Mouse (Mus musculus) liver, embryonic 11.5 days (tissue): ENCODE data around the gene Dusp27. TPM values are rescaled to one million over a fixed set of nuclear protein-coding genes. Genes with fewer than 3 reads are reported as not detected.

Source experiments
- ATAC-seq: fragments of 200-750 bp; cut with Nextera tagmentation; replicated peaks from 2 replicates; pipeline ENCODE4 v1.8.0; 2017; ENCODE audit warnings: moderate number of reproducible peaks, mild to moderate bottlenecking, moderate TSS enrichment, moderate library complexity; ENCODE audit not compliant: low FRiP score
- DNase-seq: peaks from one replicate; pipeline ENCODE4 v3.0.0-alpha.2; 2017; ENCODE audit warnings: low spot score
- H3K27ac ChIP-seq: fragments of 300-500 bp; sonication (generic); 2 replicates; pipeline ENCODE4 v1.5.1; 2014; ENCODE audit warnings: mild to moderate bottlenecking, low read depth, low read length, control low read depth
- H3K27me3 ChIP-seq: fragments of 300-500 bp; sonication (generic); replicated peaks from 2 replicates; pipeline ENCODE4 v1.6.1; 2014; ENCODE audit warnings: low read length, mixed read lengths; ENCODE audit not compliant: control insufficient read depth, insufficient read depth
- H3K36me3 ChIP-seq: fragments of 300-500 bp; sonication (generic); 2 replicates; pipeline ENCODE4 v1.6.1; 2014; ENCODE audit warnings: mild to moderate bottlenecking, low read length, moderate library complexity, mixed read lengths; ENCODE audit not compliant: control insufficient read depth, insufficient read depth
- H3K4me1 ChIP-seq: fragments of 300-500 bp; sonication (generic); replicated peaks from 2 replicates; pipeline ENCODE4 v1.6.1; 2014; ENCODE audit warnings: low read length, mixed read lengths; ENCODE audit not compliant: control insufficient read depth, insufficient read depth
- H3K4me2 ChIP-seq: fragments of 300-500 bp; sonication (generic); 2 replicates; pipeline ENCODE4 v1.6.1; 2014; ENCODE audit warnings: mild to moderate bottlenecking, control low read depth, moderate library complexity
- H3K4me3 ChIP-seq: fragments of 300-500 bp; sonication (generic); 2 replicates; pipeline ENCODE4 v1.5.1; 2014; ENCODE audit warnings: low read depth, low read length, control low read depth
- H3K9ac ChIP-seq: fragments of 300-500 bp; sonication (generic); 2 replicates; pipeline ENCODE4 v1.6.1; 2014; ENCODE audit warnings: low read depth, low read length, control low read depth
- H3K9me3 ChIP-seq: fragments of 300-500 bp; sonication (generic); 2 replicates; pipeline ENCODE4 v1.6.1; 2016; ENCODE audit warnings: low read length, inconsistent platforms, mixed read lengths; ENCODE audit not compliant: control insufficient read depth
- WGBS: fragments of 180-500 bp; shearing (Covaris S2); extraction: QIAGEN DNeasy Blood & Tissue Kit; methylation state at CpG from one replicate; pipeline ENCODE4 v1.1.7; 2014; 5-methylcytosine and 5-hydroxymethylcytosine counted together
- polyA plus RNA-seq: library from polyadenylated mRNA; unstranded; fragments of >200 nt; fragmentation: Nextera tagmentation; extraction: Ambion mirVana; gene quantifications from 2 replicates; pipeline ENCODE4 v1.2.1, GENCODE M21; 2014

Dusp27 gene
- polyA plus RNA-seq, 1 experiment from 2014 or later = 1.0 TPM

DNA sequence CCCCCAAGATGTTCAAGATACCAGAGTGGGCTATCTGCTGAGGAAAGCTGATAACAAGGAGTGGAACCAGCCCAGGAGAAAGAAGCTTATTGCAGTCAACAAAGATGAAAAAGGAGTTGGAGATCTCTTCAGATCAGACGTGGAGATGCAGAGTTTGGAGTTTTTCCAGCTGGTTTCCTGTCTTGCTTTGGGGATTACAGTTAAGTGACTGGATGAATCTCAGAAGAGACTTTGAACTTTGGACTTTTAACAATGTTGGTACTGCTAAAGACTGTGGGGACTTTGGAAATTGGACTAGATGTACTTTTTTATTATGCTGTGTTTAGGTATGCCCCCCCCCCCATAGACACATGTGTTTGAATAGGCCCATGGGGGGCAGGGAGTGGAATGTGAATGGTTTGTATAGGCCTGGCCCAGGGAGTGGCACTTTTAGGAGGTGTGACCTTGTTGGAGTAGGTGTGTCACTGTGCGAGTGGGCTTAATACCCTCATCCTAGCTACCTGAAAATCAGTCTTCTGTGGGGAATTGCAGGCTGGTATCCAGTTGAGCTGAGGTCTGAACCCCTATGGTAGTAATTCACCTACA is 59.8 kb downstream of the Dusp27 start:
- Histone ChIP-seq H3K9me3 (0 out of 2 replicates have a peak, but pooled peaks cover 2% of the 10 kb centered on the region), H3K36me3 (no peaks in the 10 kb centered on the region), H3K4me1 (no peaks in the 10 kb centered on the region), H3K27me3 (no peaks in the 10 kb centered on the region), H3K4me2 (no peak overlapping the region), H3K27ac (no peak overlapping the region), H3K4me3 (no peak overlapping the region), H3K9ac (no peak overlapping the region)
- WGBS = 79% methylated on average over 2 of the region's 2 CpGs
- DNase-seq (no peak), ATAC-seq (no peak)

DNA sequence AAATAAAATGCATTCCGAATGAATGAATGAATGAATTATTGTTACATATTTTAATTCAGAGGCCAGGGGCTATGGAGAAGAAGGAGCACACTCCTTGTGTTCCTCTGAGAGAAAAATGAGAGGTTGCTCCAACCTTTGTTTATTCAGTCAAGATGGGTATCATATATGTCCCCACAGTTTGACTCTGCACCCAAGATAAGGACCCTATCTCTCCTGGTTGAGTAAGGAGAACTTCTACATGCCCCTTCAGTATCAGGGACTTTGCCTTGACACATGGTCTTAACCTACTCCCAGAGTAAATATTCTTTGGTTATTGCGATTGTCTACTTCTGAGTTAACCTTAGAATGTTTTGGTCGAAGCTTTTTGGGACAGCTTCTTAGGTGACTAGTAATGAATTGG is 63.9 kb downstream of the Dusp27 start:
- Histone ChIP-seq H3K36me3 (no peaks in the 10 kb centered on the region), H3K4me2 (no peak overlapping the region), H3K4me3 (no peak overlapping the region), H3K4me1 (no peaks in the 10 kb centered on the region), H3K27ac (no peak overlapping the region), H3K27me3 (no peaks in the 10 kb centered on the region), H3K9me3 (no peaks in the 10 kb centered on the region), H3K9ac (no peak overlapping the region)
- DNase-seq (no peak), ATAC-seq (no peak; the same call in 1 of the 2 replicates)
- 77% methylated on average over 3 of the region's 3 CpGs for WGBS

DNA sequence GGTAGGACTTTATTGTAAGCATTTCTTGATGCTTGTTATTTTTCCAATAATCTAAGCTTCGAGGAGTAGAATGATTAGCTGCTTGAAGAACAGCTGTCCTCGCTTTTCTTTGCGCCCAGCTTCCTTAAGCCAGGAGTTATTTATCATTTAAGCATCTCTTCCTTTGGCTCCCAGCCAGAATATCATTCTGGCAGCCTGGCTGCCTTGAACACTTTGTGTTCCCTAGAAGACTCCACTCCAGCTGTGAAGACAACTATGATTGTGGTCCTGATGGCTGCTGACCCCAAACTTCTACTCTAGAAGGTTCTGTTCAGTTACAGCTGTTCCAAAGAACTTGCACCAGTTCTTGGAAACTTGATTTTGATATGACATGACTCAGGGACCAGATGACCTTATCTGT is 66.2 kb downstream of the Dusp27 start:
- DNase-seq = no peak
- Histone ChIP-seq H3K4me1 (no peaks in the 10 kb centered on the region), H3K4me2 (no peak overlapping the region), H3K27ac (no peak overlapping the region), H3K36me3 (no peaks in the 10 kb centered on the region), H3K27me3 (no peaks in the 10 kb centered on the region), H3K9me3 (no peaks in the 10 kb centered on the region), H3K4me3 (no peak overlapping the region), H3K9ac (no peak overlapping the region)
- 80% methylated on average over 3 of the region's 3 CpGs for WGBS
- no peak for ATAC-seq

DNA sequence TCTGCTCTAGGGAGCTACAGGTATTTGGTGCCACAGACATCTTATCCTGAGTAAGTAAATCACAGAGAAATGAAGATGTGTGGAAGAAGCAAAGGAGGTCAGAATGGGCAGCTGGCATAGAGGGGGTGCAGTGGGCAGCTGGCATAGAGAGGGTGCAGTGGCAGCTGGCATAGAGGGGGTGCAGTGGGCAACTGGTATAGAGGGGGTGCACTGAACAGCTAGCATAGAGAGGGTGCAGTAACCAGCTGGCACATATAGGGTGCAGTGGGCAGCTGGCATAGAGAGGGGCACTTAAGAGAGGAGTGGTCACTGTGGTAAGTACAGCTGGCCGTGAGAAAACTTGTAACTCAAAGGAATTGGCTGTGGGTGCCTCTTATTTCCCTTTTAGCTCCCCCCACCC is 67.3 kb downstream of the Dusp27 start:
- Histone ChIP-seq H3K27me3 (no peaks in the 10 kb centered on the region), H3K4me2 (no peak overlapping the region), H3K27ac (no peak overlapping the region), H3K4me3 (no peak overlapping the region), H3K9me3 (no peaks in the 10 kb centered on the region), H3K9ac (no peak overlapping the region), H3K36me3 (no peaks in the 10 kb centered on the region), H3K4me1 (no peaks in the 10 kb centered on the region)
- DNase-seq (no peak), ATAC-seq (no peak)
- WGBS = 63% methylated on average over 1 of the region's 1 CpGs

DNA sequence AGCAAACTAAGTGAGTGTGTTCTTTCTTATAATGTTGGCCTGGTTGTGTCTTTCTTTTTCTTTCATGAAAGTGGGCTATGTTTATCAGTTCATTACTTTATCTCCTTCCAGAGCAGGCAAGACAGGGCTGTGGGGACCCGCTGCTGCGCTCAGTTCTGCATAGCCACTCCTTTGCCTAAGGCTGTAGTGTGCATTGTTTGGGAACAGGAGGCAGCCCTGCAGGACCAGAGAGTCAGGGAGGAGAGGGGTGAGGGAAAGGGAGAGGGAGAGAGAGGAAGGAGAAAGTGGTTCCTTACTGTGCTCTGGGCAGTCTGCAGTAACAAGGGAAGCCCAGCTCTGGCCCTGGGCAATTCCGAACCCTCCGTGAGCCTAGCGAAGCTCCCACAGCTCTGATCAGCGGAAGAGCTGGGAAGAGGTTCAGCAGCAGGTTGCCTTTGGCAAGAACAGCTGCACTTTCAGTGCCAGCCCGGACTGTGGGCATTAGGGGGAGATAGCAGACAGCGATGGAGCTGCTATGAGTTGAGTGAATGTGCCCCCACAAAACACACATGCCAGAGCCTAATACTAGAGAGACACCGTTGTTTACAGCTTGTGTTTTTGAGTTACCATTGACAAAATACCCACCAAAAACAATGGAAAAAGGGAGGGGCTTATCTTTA is 71.5 kb downstream of the Dusp27 start:
- DNase-seq (no peak), ATAC-seq (no peak)
- Histone ChIP-seq H3K9ac (no peak overlapping the region), H3K4me3 (no peak overlapping the region), H3K9me3 (no peaks in the 10 kb centered on the region), H3K4me1 (no peaks in the 10 kb centered on the region; the same call in 1 of the 2 replicates), H3K4me2 (no peak overlapping the region), H3K27ac (no peak overlapping the region), H3K36me3 (no peaks in the 10 kb centered on the region), H3K27me3 (no peaks in the 10 kb centered on the region)
- WGBS = 55% methylated on average over 9 of the region's 9 CpGs

DNA sequence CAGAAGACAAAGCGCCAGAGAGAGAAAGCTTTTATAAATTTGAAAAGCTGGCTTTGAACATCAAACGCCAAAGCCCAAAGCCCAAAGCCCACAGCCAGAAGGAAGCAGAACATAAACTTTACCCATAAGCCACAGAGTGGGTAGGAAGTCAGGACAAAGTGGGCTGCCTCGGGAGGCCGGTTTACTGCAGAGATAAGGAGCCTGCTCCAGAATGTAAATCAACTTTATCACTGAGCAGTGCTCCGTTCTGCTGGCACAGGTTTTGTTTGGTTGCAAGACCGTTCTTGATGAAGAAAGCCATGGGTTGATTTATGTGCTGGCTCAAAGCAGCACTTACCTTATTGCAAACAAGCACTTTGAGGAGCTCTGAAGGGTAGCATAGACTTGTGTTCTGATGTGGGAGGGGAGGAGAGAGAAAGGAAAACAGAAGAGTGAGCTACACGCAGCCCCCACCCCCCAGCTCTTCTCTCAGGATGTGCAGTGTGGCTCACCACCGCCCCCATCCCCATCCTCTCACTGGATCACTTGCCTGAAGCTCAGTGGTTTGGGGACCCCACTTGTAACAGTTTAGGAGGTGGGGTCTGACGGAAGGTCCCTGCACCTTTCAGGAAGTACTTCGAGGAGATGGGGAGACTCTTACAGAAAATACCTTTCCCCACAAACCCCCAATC is 74.3 kb downstream of the Dusp27 start:
- H3K9ac ChIP-seq = no peak overlapping the region
- no peak for ATAC-seq

DNA sequence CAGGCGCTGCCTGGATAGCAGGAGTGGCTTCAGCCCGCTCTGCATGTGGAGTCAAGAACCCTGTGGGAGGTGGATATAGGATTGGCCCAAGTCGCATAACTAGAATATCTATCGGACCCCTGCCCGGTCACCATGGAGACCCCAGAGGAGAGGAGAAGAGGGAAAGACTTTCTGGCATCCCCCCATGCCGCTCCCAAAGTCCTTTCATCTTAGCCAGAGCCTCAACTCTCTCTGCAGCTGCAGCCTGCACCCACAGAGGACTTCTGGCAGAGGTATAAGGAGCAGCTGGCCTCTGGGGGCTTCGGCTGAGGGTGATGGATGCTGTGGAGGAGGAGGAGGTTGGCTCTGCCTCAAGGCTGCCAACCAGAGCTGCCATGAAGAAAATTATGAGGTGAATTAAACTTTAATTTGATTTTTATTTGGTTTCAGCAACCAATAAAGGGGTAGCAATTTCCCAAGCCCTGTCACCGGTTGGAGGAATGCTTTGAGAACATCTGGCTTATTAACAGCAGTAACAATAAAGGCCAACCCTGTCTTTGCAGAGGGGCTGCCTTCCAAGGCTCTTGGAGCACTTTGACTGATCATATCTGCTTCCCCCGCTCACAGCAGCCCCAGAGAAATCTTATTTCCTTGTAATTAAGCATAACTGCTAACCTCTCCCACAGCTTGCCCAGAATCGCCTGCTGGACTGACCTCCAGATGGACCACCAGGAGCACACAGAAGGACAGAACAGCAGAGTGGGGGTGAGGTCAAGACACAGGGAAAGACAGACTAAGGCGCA is 78.5 kb downstream of the Dusp27 start:
- H3K27me3 ChIP-seq = peaks cover 26% of the 10 kb centered on the region
- no peaks in the 10 kb centered on the region for H3K36me3 ChIP-seq
- 21% methylated on average over 11 of the region's 11 CpGs for WGBS
- H3K27ac ChIP-seq = no peak overlapping the region
- peak overlapping the region; percentile 43 for H3K4me3 ChIP-seq
- H3K9me3 ChIP-seq = no peaks in the 10 kb centered on the region
- H3K4me1 ChIP-seq = peaks cover 3% of the 10 kb centered on the region; the same call in 1 of the 2 replicates
- no peak for ATAC-seq
- no peak overlapping the region for H3K9ac ChIP-seq
- H3K4me2 ChIP-seq = peak overlapping the region; percentile 84
- DNase-seq = no peak

More for the DNA sequence above, 74.3 kb downstream of the Dusp27 start:
- no peak overlapping the region for H3K27ac ChIP-seq
- peaks cover under 1% of the 10 kb centered on the region; the same call in 1 of the 2 replicates for H3K4me1 ChIP-seq
- 26% methylated on average over 10 of the region's 10 CpGs for WGBS
- no peak for DNase-seq
- H3K9me3 ChIP-seq = no peaks in the 10 kb centered on the region
- H3K27me3 ChIP-seq = peaks cover 12% of the 10 kb centered on the region
- H3K36me3 ChIP-seq = no peaks in the 10 kb centered on the region
- peak overlapping the region; percentile 21; the same call in 1 of the 2 replicates for H3K4me2 ChIP-seq
- no peak overlapping the region for H3K4me3 ChIP-seq

DNA sequence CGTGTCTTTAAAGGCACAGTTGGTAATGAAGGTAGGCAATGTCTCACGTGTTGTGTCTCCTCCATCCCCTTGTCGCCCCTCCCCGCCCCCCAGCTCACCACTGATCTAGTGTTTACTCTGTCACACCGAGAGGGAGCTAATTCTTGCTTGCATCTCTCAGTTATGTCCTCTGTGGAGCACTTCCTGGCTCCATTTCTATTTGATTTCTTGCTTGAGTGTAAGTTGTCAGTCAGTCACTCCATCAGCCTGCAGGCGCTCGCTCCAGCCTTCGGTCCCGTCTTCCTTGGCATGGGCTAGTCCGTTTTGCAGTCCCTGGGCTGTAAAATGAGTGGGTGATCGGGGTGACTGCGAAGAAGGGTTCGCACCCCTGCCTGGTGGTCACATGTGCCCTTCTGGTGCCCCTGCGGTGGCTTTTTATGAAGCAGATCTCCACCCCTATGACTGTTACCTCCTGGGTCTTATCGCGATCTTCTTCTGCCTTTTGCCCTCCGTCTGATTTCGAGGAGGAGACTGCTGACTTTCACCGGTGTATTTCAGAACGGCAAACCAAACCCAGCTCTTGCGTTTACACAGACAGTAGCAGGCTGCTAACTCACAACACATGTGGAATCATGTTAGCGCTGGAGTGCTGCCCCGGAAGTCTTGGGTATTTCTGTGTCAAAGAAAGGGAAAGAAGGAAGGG is 79.4 kb downstream of the Dusp27 start:
- Histone ChIP-seq H3K4me2 (peak overlapping the region; percentile 84), H3K27ac (no peak overlapping the region), H3K4me3 (peak overlapping the region; percentile 43), H3K4me1 (peaks cover 3% of the 10 kb centered on the region; the same call in 1 of the 2 replicates), H3K36me3 (no peaks in the 10 kb centered on the region), H3K9ac (0 out of 2 replicates have a peak overlapping the region, but pooled peaks have one; percentile 12), H3K27me3 (peaks cover 26% of the 10 kb centered on the region), H3K9me3 (no peaks in the 10 kb centered on the region)
- DNase-seq (no peak), ATAC-seq (no peak)
- WGBS = under 1% methylated on average over 23 of the region's 23 CpGs
